Mouse (Mus musculus) brain, adult 2 months (tissue): ENCODE measurements around the gene Gm9913.

Experiments used
- DNase-seq: peaks from one replicate; pipeline ENCODE4 v3.0.0; 2011; ENCODE audit warnings: low read depth, low spot score

The Gm9913 gene

GRCm38 (mm10) chr2:125496696-125497095 lies 8.2 kb upstream of the Gm9913 start:
- peak; percentile 18 for DNase-seq

GRCm38 (mm10) chr2:125498216-125498615 lies 6.7 kb upstream of the Gm9913 start:
- DNase-seq, result no peak

- DNase-seq, result no peak
Observed at GRCm38 (mm10) chr2:125501526-125501925, 3.4 kb upstream of the Gm9913 start.

GRCm38 (mm10) chr2:125505746-125506315 lies 942 bp downstream of the Gm9913 start:
- peak; percentile 55 for DNase-seq

DNA sequence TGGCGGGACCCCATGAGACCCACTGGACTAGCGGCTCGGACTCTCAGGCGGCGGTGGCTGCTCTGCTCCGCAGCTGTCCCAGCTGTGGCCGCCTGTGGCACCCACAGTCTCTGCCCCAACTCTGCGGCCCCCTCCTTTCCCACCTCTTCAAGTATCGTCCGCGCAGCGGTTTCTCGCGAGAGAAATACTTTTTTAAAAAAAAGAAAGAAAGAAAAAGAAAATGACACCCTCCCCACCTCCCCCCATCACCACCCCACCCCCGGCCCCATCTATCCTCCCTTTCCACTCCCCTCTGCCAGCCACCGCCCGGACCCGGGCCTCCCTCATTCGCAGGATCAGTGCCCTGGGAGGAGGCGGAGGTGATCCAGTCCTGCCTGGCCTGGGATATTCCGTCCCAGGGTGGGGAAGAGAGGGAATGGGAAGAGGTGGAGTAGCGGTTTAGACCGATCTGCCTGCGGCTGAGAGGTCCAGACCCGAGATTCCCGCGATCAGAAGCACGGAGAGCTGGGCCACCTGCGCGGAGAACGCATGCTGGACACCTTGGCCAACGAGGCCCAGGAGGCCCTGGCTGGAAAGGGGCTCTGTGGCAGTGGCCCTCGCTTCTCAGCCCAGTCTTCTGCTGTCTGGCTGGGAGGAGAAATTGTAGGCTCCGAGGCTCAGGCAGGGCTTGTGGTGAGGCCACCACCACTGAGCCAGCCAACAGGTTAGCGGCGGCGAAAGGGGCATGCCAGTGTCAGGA lies 1.6 kb downstream of the Gm9913 start:
- peak; percentile 38 for DNase-seq

DNA sequence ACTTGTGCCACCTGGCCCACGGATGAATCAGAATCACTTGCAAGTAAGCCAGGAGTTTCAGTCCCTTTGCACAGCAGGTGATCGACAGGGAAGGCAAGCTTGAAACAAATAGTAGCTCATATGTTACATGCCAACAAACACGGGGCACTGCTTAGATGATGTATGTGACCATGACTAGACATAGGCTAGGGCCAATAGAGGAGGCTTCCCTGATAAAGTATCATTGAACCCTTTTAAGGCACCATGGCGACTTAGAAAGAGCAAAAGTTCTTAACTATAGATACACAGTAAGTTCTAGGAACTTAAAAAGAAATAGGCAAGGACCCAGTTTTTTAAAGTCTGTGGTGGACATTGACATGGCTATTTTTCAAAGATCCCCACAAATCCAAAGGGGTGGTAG lies 3.0 kb downstream of the Gm9913 start, which contains the start of gene Fbn1:
Fbn1 (minus strand) TSS at position 101 of the 400 bp plus-strand sequence.
- DNase-seq, result no peak

DNA sequence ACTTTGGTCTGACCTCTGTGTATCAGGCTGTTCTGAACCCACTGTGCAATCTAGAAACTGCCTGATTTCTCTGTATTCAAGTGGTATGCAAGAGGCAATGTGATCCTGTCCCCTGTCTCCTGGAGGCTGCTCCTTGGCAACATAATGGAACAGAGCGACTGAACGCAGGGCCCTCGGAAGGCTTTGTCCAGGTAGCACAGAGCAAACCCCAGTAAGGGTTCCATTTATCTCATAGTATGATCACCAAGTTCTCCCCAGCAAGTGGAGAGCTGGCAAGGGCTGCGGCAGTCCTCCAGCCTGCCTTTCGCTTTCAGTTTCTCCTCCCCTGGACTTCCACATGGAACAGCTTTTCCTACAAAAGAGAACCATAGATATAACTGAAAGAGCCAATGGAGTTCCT lies 3.5 kb downstream of the Gm9913 start:
- no peak for DNase-seq

- no peak for DNase-seq
Observed at GRCm38 (mm10) chr2:125510752-125511151, 5.9 kb downstream of the Gm9913 start.

DNA sequence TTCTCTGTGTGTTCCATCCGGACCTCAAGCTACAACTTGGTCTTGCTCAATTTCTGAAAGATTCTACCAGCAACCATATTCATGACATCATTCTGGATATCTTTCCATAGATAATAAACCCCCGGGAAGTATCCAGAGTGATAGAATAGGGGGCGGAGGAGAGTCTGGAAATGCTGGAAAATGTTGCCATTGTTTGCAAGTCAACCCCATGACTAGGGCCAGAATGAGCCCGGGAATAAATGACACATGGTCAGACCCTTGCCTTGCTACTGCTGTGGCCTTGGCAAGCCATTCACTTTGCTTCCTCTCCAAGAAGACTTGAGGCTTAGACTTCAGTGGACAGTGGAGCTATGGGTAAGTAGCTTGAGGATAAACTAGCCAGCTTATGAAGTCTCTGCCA lies 7.0 kb downstream of the Gm9913 start:
- DNase-seq, result no peak

GRCm38 (mm10) chr2:125512544-125512943 lies 7.7 kb downstream of the Gm9913 start:
- DNase-seq, result no peak

DNA sequence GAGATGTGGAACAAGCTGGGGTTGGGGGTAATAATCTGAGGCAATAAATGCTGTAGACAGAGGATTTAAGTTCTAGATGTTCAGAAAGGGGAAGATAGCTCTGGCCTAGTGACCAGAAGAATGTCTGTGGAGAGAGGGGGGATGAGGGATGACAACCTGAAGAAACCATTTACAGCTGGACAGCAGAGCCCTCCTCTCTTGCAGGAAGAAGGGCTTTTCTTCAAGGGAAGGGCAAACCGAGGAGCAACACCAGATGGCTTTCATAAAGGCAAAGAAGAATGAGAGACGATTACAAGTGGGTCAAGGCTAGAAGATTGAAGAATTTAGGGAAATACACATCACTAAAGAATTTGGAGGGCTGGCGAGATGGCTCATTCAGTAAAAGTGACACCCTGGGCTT lies 9.5 kb downstream of the Gm9913 start:
- DNase-seq, result no peak

DNA sequence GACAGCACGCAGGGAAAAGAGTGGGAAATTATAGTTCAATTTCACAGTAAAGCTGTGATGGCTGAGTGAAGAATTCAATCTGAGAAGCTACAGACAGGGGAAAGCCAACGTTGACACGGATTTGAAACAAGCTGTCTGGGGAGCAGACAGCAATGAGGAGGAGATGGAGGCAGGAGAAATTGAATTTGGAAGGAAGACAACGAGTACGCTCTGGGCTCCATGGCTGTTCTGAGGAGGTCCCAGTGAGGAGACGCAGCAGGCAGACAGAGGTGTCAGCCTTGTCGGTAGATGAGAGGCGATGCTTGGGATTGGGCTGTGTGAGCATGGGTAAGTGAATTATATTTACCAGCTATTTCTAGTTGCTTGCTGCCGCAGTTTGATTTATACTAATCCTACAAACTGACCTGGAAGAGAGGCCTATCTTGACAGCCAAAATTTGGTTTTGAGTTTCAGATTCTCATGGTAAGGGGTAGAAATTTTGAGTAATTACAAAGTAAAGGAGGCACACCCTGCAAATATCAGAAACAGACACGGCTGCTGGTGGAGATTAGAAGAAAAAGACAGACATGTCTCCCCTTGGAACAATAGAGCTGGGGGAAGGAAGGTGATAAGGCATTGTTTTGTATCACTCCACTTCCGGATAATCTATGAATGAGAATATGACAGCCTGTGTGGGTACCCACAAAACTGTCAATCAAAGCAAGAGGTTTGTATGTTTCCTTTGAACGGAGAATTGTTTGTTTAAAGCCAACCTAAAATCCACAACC lies 10.6 kb downstream of the Gm9913 start:
- peak; percentile 23 for DNase-seq

GRCm38 (mm10) chr2:125516594-125516993 lies 11.7 kb downstream of the Gm9913 start:
- no peak for DNase-seq

DNA sequence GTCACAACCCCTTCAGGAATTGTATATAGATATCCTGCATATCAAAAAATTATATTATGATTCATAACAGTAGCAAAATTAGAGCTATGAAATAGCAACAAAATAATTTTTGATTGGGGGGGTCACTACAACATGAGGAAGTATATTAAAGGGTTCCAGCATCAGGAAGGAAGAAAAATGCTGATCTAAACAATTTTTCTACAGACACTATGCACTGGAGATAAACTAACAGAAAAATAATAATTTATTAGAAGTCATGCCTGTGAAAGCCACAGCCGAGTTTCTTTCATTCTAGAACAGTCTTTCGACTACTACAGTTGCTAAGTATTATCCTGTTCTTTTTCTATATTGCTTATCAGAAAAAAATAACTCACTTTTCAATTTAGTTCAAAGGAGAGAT lies 20.6 kb downstream of the Gm9913 start:
- DNase-seq, result no peak

GRCm38 (mm10) chr2:125526566-125526965 lies 21.7 kb downstream of the Gm9913 start:
- DNase-seq, result no peak

GRCm38 (mm10) chr2:125530665-125531064 lies 25.8 kb downstream of the Gm9913 start:
- DNase-seq, result no peak

GRCm38 (mm10) chr2:125539640-125540039 lies 34.8 kb downstream of the Gm9913 start:
- no peak for DNase-seq

GRCm38 (mm10) chr2:125540579-125540978 lies 35.7 kb downstream of the Gm9913 start:
- no peak for DNase-seq

DNA sequence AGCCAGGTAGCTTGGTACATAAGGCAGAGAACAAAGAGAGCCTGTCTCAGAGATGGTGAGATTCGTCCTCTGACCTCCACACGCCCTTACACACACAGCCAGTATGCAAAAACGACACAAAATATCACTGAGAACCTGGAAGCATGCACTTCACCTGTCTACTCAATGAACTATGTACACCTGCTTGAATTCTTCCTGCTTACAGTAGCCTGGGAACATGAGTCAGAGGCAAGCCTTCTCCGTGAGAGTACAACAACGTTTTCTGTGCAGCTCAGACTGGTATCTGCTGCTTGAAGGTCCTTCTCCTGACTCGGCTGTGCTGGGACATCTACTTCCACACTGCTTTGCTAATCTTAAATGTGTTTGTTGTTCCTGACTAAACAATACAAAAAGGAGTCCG lies 36.6 kb downstream of the Gm9913 start:
- DNase-seq, result no peak

DNA sequence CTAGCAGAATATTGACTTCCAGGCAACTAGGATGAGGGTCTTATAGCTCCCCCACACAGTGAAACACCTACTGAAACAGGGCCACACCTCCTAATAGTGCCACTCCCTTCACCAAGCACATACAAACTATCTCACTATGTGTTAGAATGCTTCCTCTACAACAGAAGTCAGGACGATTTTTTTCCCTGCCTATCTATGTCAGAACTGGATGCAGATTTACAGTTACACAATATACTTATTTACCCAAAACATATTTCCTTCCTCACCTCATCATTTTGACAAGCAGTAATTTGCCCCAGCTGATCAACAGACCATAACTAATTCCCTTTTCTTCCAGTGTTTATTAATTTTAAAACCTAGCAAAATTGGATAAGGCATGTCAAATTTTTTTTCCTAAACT lies 38.8 kb downstream of the Gm9913 start:
- DNase-seq, result no peak

GRCm38 (mm10) chr2:125544986-125545385 lies 40.1 kb downstream of the Gm9913 start:
- DNase-seq, result no peak

GRCm38 (mm10) chr2:125548806-125549578 lies 44.1 kb downstream of the Gm9913 start:
- DNase-seq, result no peak
